Mouse (Mus musculus) cerebellum, adult 9-11 months (tissue): ENCODE measurements at regions not wholly inside any gene's neighbourhood (a gene's known extent, or its start where the extent isn't known, plus 50 kb on each side); places are given as distances from the start of the nearest gene placed in this dataset.

ENCODE experiments used
- DNase-seq: peaks from one replicate; pipeline ENCODE4 v3.0.0; 2022

- no peak for DNase-seq
Measured at GRCm38 (mm10) chr12:59834809-59835208, 615.3 kb upstream of the Fbxo33 start.

GRCm38 (mm10) chr12:59822918-59823317 is 603.4 kb upstream of the Fbxo33 start:
- DNase-seq, result no peak

- no peak for DNase-seq
Measured at GRCm38 (mm10) chr12:59822435-59822834, 602.9 kb upstream of the Fbxo33 start.

- no peak for DNase-seq
Measured at GRCm38 (mm10) chr12:59821698-59822097, 602.2 kb upstream of the Fbxo33 start.

GRCm38 (mm10) chr12:59815965-59816364 is 596.4 kb upstream of the Fbxo33 start:
- DNase-seq, result no peak

- no peak for DNase-seq
Measured at GRCm38 (mm10) chr12:59814356-59814755, 594.8 kb upstream of the Fbxo33 start.

GRCm38 (mm10) chr12:59809224-59809623 is 589.7 kb upstream of the Fbxo33 start:
- DNase-seq, result no peak

GRCm38 (mm10) chr12:59798051-59798450 is 578.5 kb upstream of the Fbxo33 start:
- no peak for DNase-seq

GRCm38 (mm10) chr12:59791473-59791872 is 571.9 kb upstream of the Fbxo33 start:
- no peak for DNase-seq

GRCm38 (mm10) chr12:59786831-59787230 is 567.3 kb upstream of the Fbxo33 start:
- DNase-seq, result no peak

GRCm38 (mm10) chr12:59770980-59771379 is 551.5 kb upstream of the Fbxo33 start:
- no peak for DNase-seq

GRCm38 (mm10) chr12:59762260-59762659 is 542.7 kb upstream of the Fbxo33 start:
- no peak for DNase-seq

- DNase-seq, result no peak
Measured at GRCm38 (mm10) chr12:59744768-59745167, 525.2 kb upstream of the Fbxo33 start.

- no peak for DNase-seq
Measured at GRCm38 (mm10) chr12:59743211-59743610, 523.7 kb upstream of the Fbxo33 start.

- DNase-seq, result no peak
Measured at GRCm38 (mm10) chr12:59724951-59725350, 505.4 kb upstream of the Fbxo33 start.

- DNase-seq, result no peak
Measured at GRCm38 (mm10) chr12:59722471-59723182, 503.1 kb upstream of the Fbxo33 start.

GRCm38 (mm10) chr12:59713216-59713615 is 493.7 kb upstream of the Fbxo33 start:
- DNase-seq, result no peak

- no peak for DNase-seq
Measured at GRCm38 (mm10) chr12:59683235-59683634, 463.7 kb upstream of the Fbxo33 start.

- no peak for DNase-seq
Measured at GRCm38 (mm10) chr12:59663161-59663560, 443.6 kb upstream of the Fbxo33 start.

- DNase-seq, result no peak
Measured at GRCm38 (mm10) chr12:59630678-59631077, 411.2 kb upstream of the Fbxo33 start.

GRCm38 (mm10) chr12:59623147-59623546 is 403.6 kb upstream of the Fbxo33 start:
- DNase-seq, result no peak

- DNase-seq, result no peak
Measured at GRCm38 (mm10) chr12:59621132-59621531, 401.6 kb upstream of the Fbxo33 start.

GRCm38 (mm10) chr12:59620340-59620739 is 400.8 kb upstream of the Fbxo33 start:
- no peak for DNase-seq

GRCm38 (mm10) chr12:59616075-59616474 is 396.6 kb upstream of the Fbxo33 start:
- DNase-seq, result no peak

GRCm38 (mm10) chr12:59599785-59600184 is 380.3 kb upstream of the Fbxo33 start:
- no peak for DNase-seq
